Mouse (Mus musculus): ENCODE measurements around the gene Dcaf10.
"Not testable (repeated sequence)": the region's sequence is repeated elsewhere in the genome, so short reads cannot be mapped to it uniquely, and the experiment has no call there.

DNA sequence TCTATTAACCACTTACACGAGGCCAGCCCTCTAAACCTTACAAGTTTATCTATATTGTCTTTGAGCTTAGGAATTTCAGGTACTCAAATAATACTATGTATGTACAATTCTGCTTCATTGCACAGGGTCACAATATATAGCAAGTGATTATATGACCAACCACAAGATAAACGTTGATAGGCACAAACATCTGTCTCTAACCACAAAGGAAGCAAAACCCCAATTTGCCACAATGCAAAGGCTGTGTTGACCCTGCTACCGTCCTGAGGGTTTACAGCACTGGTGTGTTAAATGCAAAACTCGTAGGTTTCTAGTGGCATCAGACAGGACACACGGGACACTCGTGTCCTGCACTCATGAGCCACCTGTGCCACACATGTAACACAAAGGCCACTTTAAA, 54.3 kb downstream of the Dcaf10 start:
- TF ChIP-seq CTCF (IDR thresholded peaks at IDR 0.05; ENCODE audit: low read depth, low read length); TAL1 (conservative IDR thresholded peaks at IDR 0.05; ENCODE audit: low read depth, low read length); GATA1 (IDR thresholded peaks at IDR 0.05; ENCODE audit: borderline replicate concordance, low read length); POLR2AphosphoS5 (IDR thresholded peaks at IDR 0.05; ENCODE audit: insufficient replicate concordance, low read depth, low read length); GATA2 (IDR thresholded peaks at IDR 0.05; ENCODE audit: borderline replicate concordance, low read depth, low read length): not testable (repeated sequence)

All from G1E (cell line).